Mouse (Mus musculus): Measurements from ENCODE around the gene Klk1b11. TPM values are rescaled to one million over a fixed set of nuclear protein-coding genes. Genes with fewer than 3 reads are reported as not detected.
"Not testable (repeated sequence)": the region's sequence is repeated elsewhere in the genome, so short reads cannot be mapped to it uniquely, and the experiment has no call there.

The Klk1b11 gene
- polyA plus RNA-seq, 1 experiment from 2014 or later: not detected

GRCm38 (mm10) chr7:44011868-44012267 lies 16.2 kb downstream of the Klk1b11 start, which contains the start of gene Klk1b26:
TSS of gene Klk1b26 (plus strand) at chr7:44012168.
- H3K4me3 ChIP-seq (ENCODE audit: low read length); ATAC-seq: not testable (repeated sequence)

DNA sequence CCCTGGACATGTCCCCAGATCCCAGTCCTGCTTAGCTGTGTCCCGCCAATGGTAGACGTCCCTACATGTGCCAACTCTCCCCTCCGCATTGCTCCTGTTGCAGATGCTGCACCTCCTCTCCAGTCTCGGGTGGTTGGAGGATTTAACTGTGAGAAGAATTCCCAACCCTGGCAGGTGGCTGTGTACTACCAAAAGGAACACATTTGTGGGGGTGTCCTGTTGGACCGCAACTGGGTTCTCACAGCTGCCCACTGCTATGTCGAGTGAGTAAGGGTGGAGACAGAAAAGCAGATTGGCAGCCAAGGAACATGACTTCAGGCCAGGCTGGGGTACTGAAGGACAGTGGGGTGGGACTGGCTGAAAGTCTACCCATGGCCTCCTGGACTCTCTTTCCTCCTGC lies 19.0 kb downstream of the Klk1b11 start:
- H3K27ac ChIP-seq (ENCODE audit: low read depth, low read length); H3K9ac ChIP-seq (ENCODE audit: low read depth, low read length); H3K27me3 ChIP-seq (replicated peaks; ENCODE audit: control insufficient read depth, insufficient read depth, low read length); H3K9me3 ChIP-seq (ENCODE audit: control insufficient read depth, low read length); H3K4me2 ChIP-seq (ENCODE audit: low read length); H3K4me1 ChIP-seq (ENCODE audit: control insufficient read depth, insufficient read depth, low read depth, low read length); H3K4me3 ChIP-seq (ENCODE audit: low read length); ATAC-seq; H3K36me3 ChIP-seq (ENCODE audit: control insufficient read depth, insufficient read depth, low read length): not testable (repeated sequence)
- 77% methylated on average over 6 of the region's 6 CpGs for WGBS

More at GRCm38 (mm10) chr7:44011868-44012267, 16.2 kb downstream of the Klk1b11 start, which contains the start of gene Klk1b26:
- not testable (repeated sequence) for H3K4me1 ChIP-seq (ENCODE audit: control insufficient read depth, insufficient read depth, low read depth, low read length); H3K27ac ChIP-seq (ENCODE audit: low read depth, low read length); H3K9ac ChIP-seq (ENCODE audit: low read depth, low read length); H3K9me3 ChIP-seq (ENCODE audit: control insufficient read depth, low read length); H3K36me3 ChIP-seq (ENCODE audit: control insufficient read depth, insufficient read depth, low read length); H3K4me2 ChIP-seq (ENCODE audit: low read length); H3K27me3 ChIP-seq (replicated peaks; ENCODE audit: control insufficient read depth, insufficient read depth, low read length)

DNA sequence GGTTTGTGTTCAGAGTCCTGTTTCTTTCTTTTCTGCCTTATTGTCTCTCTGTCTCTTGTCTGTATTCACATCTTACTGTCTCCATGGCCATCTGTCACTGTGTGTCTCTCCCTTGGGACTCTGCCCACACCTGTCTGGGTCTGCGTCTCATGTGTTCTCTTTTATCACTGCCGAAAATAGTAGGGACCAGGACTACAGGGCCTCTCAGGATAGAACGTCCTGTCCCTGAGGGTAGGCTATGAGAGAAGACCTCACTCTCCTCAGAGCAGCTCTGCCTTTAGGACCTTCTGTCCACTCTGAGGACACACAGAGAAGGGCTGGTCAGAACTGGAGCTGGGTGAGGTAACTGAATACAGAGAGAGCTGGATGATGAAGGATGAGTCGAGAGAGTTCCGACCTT lies 19.4 kb downstream of the Klk1b11 start:
- no peaks in the 10 kb centered on the region for H3K9me3 ChIP-seq (ENCODE audit: control insufficient read depth, low read length)
- 86% methylated on average over 5 of the region's 5 CpGs for WGBS
- H3K36me3 ChIP-seq (ENCODE audit: control insufficient read depth, insufficient read depth, low read length): no peaks in the 10 kb centered on the region
- no peak overlapping the region for H3K4me2 ChIP-seq (ENCODE audit: low read length)
- H3K27me3 ChIP-seq (replicated peaks; ENCODE audit: control insufficient read depth, insufficient read depth, low read length): no peaks in the 10 kb centered on the region
- H3K27ac ChIP-seq (ENCODE audit: low read depth, low read length): no peak overlapping the region
- H3K4me1 ChIP-seq (ENCODE audit: control insufficient read depth, insufficient read depth, low read depth, low read length): no peaks in the 10 kb centered on the region
- no peak for ATAC-seq
- H3K4me3 ChIP-seq (ENCODE audit: low read length): no peak overlapping the region
- H3K9ac ChIP-seq (ENCODE audit: low read depth, low read length): no peak overlapping the region

Other genes with a start within 250 kb of the Klk1b11 start
- not detected in 2 replicates for gene Klk12, start 227.0 kb upstream of the Klk1b11 start, polyA plus RNA-seq (2015; fragmentation: Nextera tagmentation; extraction: Ambion mirVana)
- 0.20 TPM in 1 of 2 replicates, not detected in the other for gene Klk11, start 221.3 kb upstream of the Klk1b11 start, polyA plus RNA-seq (2015; fragmentation: Nextera tagmentation; extraction: Ambion mirVana)
- 0.21 and 0.30 TPM in 2 replicates for gene Klk10, start 214.8 kb upstream of the Klk1b11 start, polyA plus RNA-seq (2015; fragmentation: Nextera tagmentation; extraction: Ambion mirVana)
- gene Klk9, start 204.0 kb upstream of the Klk1b11 start, polyA plus RNA-seq (2015; fragmentation: Nextera tagmentation; extraction: Ambion mirVana): 0.10 and 0.31 TPM in 2 replicates
- gene Klk8, start 198.3 kb upstream of the Klk1b11 start, polyA plus RNA-seq (2015; fragmentation: Nextera tagmentation; extraction: Ambion mirVana): 11.3 and 13.3 TPM in 2 replicates
- gene Klk7, start 184.6 kb upstream of the Klk1b11 start, polyA plus RNA-seq (2015; fragmentation: Nextera tagmentation; extraction: Ambion mirVana): not detected in 2 replicates
- gene Klk6, start 171.4 kb upstream of the Klk1b11 start, polyA plus RNA-seq (2015; fragmentation: Nextera tagmentation; extraction: Ambion mirVana): not detected in 2 replicates
- gene Klk5, start 153.9 kb upstream of the Klk1b11 start, polyA plus RNA-seq (2015; fragmentation: Nextera tagmentation; extraction: Ambion mirVana): not detected in 2 replicates
- gene Klk4, start 114.7 kb upstream of the Klk1b11 start, polyA plus RNA-seq (2015; fragmentation: Nextera tagmentation; extraction: Ambion mirVana): 4.4 and 4.5 TPM in 2 replicates
- not detected in 2 replicates for gene Klk15, start 62.1 kb upstream of the Klk1b11 start, polyA plus RNA-seq (2015; fragmentation: Nextera tagmentation; extraction: Ambion mirVana)
- gene Klk1b8, start 45.2 kb upstream of the Klk1b11 start, polyA plus RNA-seq (2015; fragmentation: Nextera tagmentation; extraction: Ambion mirVana): not detected in 2 replicates
- not detected in 2 replicates for gene Klk1b1, start 29.1 kb upstream of the Klk1b11 start, polyA plus RNA-seq (2015; fragmentation: Nextera tagmentation; extraction: Ambion mirVana)
- gene Klk1b9, start 19.8 kb upstream of the Klk1b11 start, polyA plus RNA-seq (2015; fragmentation: Nextera tagmentation; extraction: Ambion mirVana): not detected in 2 replicates
- gene Klk1b26, start 16.3 kb downstream of the Klk1b11 start, polyA plus RNA-seq (2015; fragmentation: Nextera tagmentation; extraction: Ambion mirVana): not detected in 2 replicates
- 0.24 TPM in 1 of 2 replicates, not detected in the other for gene Klk1b27, start 56.4 kb downstream of the Klk1b11 start, polyA plus RNA-seq (2015; fragmentation: Nextera tagmentation; extraction: Ambion mirVana)
- not detected in 2 replicates for gene Klk1b21, start 106.5 kb downstream of the Klk1b11 start, polyA plus RNA-seq (2015; fragmentation: Nextera tagmentation; extraction: Ambion mirVana)
- gene Klk1b22, start 116.8 kb downstream of the Klk1b11 start, polyA plus RNA-seq (2015; fragmentation: Nextera tagmentation; extraction: Ambion mirVana): not detected in 2 replicates
- not detected in 2 replicates for gene Klk1b16, start 140.9 kb downstream of the Klk1b11 start, polyA plus RNA-seq (2015; fragmentation: Nextera tagmentation; extraction: Ambion mirVana)
- gene Klk1b24, start 192.4 kb downstream of the Klk1b11 start, polyA plus RNA-seq (2015; fragmentation: Nextera tagmentation; extraction: Ambion mirVana): not detected in 2 replicates
- gene Klk1b3, start 202.3 kb downstream of the Klk1b11 start, polyA plus RNA-seq (2015; fragmentation: Nextera tagmentation; extraction: Ambion mirVana): not detected in 2 replicates
- not detected in 2 replicates for gene Klk1b4, start 211.6 kb downstream of the Klk1b11 start, polyA plus RNA-seq (2015; fragmentation: Nextera tagmentation; extraction: Ambion mirVana)
- not detected in 2 replicates for gene Klk1b5, start 220.1 kb downstream of the Klk1b11 start, polyA plus RNA-seq (2015; fragmentation: Nextera tagmentation; extraction: Ambion mirVana)
- not detected in 2 replicates for gene Klk1, start 229.5 kb downstream of the Klk1b11 start, polyA plus RNA-seq (2015; fragmentation: Nextera tagmentation; extraction: Ambion mirVana)
- gene Gm36864, start 240.3 kb downstream of the Klk1b11 start, polyA plus RNA-seq (2015; fragmentation: Nextera tagmentation; extraction: Ambion mirVana): 0.15 TPM in 1 of 2 replicates, not detected in the other

All from hindbrain, embryonic 16.5 days (tissue).